Mouse (Mus musculus) monocyte, adult 5-6 weeks (primary cell): ENCODE results near the gene Tada2a. TPM values are rescaled to one million over a fixed set of nuclear protein-coding genes. Genes with fewer than 3 reads are reported as not detected.

ENCODE experiments used
- ATAC-seq: fragments of 153-309, 156-312 bp; replicated peaks from 2 replicates; pipeline ENCODE4 v1.8.0; 2017; ENCODE audit warnings: mild to moderate bottlenecking; ENCODE audit not compliant: low TSS enrichment, insufficient number of reproducible peaks, severe bottlenecking, poor library complexity, low FRiP score
- total RNA-seq: library from RNA; stranded (forward); fragments of 200-1000, 200-491, 200-594 nt; gene quantifications from 3 replicates; pipeline ENCODE4 v1.2.3, GENCODE M21; 2017

Gene Tada2a
- total RNA-seq, 1 experiment from 2014 or later = 7.2 TPM

DNA sequence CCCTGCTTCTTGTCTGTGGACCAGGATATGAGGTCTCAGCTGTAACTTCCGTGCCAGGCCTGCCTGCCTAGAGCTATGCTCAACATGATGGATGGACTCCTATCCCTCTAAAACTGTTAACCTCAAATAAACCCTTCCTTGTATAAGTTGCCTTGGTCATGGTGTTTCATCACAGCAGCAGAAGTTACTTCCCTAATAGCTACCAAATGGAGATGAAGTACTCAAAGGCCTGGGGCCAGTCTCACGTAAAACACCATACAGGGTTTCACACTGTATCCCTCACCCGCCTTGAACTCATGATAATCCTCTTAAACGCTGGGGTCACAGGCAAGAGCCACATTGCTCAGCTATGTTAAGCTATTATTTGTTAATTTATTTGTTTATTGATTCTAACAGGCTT lies 12.0 kb downstream of the Tada2a start:
- no peak for ATAC-seq

DNA sequence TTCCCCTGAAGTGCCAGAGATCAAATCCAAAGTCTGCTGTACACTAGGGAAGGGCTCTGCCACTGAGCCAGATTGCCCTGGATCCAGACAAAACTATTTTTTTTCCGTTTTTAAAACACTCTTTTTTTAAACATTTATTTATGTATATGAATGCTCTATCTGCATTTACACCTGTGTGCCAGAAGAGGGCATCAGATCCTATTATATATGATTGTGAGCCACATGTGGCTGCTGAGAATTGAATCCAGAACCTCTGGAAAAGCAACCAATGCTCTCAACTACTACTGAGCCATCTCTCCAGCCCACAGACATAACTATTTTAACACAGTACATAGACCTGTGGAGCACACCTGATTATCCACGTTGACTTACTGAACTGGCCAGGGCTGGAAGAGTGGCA lies 13.2 kb downstream of the Tada2a start:
- ATAC-seq = no peak

DNA sequence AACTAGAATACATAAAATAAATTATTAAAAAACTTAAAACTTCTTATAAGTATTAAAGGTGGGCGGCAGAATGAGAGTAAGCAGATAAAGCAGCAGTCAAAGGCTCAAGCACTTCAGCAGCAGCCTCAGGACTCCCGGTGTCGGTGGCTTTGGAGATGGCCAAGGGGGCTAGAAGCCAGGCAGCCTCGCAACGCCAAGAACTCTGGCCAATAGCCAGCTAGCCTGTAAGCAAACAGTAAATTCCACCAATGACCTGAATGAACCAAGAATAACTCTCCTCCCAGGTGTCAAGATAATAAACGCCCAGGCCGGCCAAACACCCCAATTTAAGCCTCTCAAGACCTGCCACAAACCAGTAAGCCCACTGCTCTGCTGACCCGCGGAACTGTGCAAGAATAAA lies 13.8 kb downstream of the Tada2a start:
- ATAC-seq = no peak

DNA sequence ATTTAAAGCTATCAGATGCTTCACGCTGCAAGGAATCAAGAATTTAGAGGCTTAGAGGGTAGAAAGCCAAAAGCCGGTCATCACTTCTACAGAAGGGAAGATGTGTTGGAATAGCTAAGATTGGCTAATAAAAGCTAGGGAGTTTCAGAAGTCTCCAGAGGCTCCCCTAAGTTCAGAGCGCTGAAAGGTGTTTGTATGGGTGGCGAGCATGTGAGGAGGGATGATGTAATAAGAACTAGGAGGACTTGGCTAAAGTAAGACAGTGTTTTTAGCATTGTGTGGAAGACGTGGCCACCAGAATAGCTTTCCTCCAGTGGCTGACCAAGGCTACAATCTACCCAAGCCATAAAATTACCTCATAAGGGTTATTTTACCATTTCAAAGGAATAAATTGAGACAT lies 15.8 kb downstream of the Tada2a start:
- ATAC-seq = no peak

DNA sequence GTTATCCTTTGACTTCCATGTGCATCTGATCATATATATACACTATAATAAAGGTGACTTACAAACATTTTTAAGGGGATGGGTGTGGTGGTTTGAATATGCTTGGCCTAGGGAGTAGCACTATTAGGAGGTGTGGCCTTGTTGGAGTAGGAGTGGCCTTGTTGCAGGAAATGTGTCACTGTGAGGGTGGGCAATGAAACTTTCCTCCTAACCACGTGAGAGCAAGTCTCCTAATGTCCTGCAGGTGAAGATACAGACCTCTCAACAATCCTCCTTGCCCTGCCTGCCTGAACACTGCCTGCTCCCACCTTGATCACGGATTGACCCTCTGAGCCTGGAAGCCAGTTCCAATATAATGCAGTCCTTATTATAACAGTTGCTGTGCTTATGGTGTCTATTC lies 22.3 kb downstream of the Tada2a start:
- ATAC-seq = no peak

DNA sequence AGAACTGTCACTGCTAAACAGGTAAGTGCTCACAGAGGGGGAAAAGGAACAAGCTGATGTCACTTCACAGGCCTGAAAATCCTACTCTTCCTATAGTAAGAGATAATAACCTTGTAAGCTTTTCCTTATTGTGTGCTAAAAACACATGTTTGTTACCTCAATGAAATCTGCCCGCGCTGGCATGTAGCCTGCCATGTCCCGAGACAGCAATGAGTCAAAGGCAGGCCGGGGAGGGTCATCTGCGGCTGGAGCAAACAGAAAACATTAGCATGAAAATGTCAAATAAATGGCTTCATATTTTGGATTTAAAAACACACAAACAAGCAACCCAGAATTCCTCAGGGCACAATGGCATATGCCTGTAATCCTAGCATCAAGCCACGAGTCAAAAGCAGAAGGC lies 25.4 kb downstream of the Tada2a start:
- ATAC-seq = no peak

DNA sequence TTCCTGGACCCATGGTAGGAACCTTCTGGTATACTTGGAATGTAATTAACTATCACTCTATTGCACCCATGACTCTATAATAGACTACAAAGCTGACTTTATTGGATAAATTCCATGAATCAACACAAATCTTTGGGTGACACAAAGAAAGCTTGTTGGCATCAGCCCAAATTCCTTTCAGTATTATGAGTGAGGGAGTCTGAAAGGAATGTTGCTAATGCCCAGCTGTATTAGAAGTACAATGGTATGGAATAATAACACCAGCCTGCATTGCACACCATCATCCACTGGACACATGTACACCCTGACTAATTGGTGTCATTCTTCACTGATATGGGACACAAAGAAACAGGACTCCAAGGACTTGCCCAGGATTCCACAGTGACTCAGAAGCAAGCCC lies 28.2 kb downstream of the Tada2a start:
- no peak for ATAC-seq

DNA sequence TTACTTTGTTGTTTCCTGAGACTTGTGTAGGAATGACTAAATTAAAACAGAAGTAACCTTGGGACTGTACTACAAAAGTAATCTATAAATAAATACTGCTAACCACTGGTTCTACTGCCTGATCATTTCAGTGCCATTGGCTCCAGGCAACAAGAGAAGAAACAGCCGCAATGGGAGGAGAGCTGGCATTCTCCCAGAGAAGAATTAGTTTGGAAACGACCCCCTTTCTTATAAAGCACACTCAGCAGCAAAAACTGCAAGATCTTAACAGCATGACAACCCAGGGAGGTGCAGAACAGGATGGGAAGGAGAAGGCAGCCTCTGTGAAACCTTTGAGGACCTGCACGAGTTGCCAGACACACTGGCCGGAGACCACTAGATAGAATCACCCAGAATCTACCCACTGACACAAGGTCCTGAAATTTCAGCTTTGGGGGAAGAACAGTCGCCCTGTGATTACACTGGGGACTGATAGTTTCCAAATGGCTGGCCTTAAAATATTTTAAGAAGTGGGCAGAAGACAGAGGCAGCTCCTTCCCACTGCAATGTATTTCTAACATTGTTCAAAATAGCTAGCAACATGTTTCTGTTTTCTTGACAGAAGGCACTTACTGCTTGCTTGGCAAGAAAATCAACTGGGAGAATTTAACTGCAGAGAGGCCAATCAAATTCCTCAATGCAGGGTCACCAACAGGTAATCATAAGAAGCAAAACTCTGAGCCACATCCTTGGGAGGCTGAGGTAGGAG lies 32.0 kb downstream of the Tada2a start:
- ATAC-seq = no peak

DNA sequence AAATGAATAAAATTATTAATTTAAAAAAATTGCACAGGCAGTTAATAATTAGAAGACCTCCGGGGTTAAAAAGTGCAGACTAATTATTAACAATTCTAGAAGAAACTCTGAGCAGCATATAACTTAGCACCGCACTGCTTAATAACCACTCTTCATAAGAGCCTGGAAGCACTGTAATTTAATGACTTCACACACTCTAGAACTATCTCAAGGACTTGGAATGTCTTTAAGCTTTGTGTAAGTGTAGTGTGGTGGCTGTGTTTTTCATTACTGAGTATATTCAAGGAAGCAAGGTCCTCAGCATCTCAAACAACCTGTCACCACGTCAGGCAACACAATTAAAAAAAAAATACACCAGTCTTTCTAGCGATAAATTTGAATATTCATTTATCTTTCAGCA lies 34.3 kb downstream of the Tada2a start:
- no peak for ATAC-seq

DNA sequence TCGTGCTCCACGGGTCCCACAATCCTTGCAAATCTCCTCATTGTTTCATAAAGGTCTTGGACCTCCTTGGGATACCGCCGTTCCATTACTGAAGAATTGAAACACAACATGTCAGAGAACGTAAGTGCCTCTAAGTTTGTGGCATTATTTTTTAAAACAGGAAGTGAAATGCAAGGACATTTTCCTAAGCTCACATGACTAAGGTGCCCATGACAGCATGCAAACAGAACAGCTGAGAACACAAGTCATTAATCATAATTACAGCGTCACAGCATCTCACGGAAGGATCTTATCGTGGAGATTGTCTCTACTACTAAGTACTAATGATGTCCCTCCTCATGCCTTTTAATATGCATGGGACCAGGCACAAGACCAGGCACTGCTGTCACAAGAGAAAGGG lies 38.8 kb downstream of the Tada2a start:
- no peak for ATAC-seq

DNA sequence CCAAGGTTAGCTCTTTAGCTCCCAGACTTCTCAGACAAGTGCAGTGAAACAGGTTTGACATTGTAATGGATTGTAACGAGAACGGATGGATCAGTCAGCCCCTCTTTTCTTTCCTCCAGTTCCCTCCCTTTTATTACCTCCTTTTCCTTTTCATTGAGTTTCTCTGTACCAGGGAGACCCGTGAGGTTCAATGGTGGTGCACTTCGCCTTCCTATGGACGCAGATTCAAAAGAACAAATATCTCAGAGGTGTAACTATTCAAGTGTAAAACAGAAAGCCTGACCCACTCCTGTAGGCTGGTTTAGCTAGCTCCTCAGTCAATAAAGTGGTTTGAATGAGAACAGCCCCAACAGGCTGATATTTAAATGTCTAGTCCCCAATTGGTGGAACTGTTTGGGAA lies 47.5 kb downstream of the Tada2a start:
- ATAC-seq = no peak

DNA sequence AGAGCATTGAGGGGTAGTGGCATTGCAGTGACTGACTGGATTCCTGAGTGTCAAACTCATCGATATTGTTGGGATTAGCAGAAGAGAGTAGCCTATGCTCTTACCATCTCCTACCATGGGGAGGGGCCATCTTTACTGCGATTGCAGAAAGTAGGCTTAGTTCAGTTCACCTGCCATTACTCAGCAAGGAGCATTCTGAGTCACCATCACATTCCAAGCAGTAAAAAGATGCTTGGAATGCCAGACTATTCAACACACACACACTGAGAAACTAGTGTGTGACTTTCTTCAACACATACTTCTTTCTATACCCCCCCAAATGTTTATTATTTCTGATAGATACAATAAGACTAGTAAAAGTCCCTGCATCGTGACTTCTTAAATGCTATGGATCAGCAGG lies 49.1 kb downstream of the Tada2a start:
- ATAC-seq = no peak

DNA sequence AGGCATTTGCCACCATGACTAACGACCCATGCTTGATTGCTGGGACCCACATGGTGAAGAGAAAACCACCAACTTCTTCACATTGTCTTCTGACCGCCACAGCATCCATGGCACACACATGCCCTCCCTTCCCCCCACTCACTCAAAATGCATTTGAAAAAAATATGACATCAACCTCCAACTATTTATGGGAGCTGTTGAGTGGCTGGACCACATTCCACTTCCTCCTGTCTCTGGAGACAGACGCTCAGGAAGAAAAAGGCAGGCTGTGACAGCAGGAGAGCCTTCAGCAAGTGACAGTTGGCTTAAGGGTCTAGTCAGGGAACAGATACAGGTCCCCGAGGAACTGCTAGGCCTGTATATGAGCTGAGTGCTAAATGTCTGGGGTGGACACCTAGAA lies 49.5 kb downstream of the Tada2a start:
- no peak for ATAC-seq

DNA sequence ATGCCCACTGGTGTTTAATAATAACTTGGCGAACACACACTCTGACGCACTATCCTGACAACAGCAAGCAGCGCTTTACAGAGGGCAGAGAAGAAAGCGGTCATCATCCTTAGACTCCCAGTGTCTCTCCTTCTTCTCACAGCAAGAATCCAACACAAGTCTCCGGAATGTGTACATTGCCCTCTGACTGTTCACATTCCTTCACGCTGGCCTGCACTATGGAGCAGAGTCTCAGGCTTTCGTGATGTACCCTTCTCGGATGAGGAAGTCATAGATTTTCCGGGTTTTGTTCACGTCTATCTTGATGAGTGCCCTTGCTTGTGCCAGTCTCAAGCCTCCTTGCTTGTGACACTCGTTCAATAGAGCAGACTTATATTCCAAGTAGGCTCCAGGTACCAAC lies 50.0 kb downstream of the Tada2a start:
- no peak for ATAC-seq

DNA sequence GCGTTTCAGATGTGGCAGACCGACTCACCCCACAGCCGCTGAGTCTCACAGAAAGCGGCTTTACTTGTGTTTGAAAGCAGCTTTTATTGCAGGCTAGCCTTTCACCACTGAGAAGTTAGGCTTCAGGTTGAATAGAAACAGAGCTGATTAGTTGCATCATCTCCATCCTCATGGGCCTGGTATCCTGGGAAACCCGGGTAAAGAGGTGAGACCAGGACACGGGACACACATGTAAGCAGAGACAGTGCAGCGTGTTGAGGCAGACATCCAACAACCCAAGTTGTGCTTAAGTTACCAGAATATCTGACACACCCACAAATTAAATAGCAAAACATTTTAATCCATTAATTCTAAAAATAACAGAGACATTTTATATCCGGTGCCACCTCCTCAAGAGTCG lies 50.8 kb downstream of the Tada2a start:
- no peak for ATAC-seq

DNA sequence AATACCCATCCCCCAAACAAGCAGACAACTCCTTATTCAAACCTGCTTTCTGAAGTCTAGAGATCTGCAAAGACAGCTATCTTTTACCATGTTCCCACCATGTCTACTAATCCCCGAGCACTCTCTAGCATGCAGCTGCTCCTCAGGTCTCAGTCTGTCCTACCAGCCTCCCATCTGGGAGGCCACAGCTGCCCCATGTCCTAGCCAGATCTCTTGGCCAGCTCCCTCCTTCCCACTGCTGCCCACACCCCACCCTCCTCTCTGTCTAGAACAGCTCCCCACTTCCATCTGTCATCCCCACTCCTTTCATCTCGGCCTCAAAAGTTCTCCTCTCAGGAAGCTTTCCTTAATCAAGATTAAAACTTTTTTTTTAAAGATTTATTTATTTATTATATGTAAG lies 52.4 kb downstream of the Tada2a start:
- no peak for ATAC-seq

DNA sequence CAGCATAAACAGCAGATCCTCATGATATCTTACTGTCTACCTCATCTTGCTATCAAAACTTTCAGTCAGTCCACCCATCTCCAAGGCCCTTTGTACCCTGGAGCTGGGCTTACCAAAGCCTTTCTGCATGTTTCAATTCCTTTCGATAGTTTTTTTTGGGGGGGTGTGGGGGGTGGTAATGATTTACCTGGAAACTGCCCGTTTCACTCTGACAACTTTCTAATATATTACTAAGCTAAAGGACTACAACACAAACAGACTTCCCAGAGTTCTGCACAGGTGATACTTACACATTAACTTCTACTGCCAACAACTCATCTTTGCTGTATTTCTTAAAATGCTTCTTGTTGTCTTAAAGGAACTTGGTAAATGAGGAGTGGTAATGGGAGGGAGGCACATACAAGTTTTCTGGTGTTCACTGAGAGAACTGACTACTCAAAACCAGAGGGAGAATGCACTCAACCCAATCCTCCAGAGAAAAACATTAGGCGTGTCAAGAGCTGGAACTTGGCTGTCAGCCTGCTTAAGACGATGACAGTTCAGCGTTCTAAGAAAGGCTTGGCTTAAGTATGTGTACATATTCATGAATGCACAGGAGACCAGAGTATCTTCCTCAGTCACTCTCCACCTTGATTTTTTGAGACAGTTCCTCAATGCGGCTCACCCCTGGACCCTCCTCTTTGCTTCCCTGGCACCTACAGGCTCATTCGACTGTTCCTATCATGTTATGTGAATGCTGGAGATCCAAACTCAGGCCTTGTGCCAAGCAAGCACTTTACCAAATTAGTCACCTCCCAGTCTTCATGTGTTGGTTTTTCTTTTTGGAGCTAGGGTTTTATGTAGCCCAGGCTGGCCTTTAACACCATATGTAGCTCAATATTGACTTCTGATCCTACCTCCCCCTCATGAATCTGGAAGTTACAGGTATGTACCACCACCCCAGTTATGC lies 55.3 kb downstream of the Tada2a start:
- no peak for ATAC-seq

DNA sequence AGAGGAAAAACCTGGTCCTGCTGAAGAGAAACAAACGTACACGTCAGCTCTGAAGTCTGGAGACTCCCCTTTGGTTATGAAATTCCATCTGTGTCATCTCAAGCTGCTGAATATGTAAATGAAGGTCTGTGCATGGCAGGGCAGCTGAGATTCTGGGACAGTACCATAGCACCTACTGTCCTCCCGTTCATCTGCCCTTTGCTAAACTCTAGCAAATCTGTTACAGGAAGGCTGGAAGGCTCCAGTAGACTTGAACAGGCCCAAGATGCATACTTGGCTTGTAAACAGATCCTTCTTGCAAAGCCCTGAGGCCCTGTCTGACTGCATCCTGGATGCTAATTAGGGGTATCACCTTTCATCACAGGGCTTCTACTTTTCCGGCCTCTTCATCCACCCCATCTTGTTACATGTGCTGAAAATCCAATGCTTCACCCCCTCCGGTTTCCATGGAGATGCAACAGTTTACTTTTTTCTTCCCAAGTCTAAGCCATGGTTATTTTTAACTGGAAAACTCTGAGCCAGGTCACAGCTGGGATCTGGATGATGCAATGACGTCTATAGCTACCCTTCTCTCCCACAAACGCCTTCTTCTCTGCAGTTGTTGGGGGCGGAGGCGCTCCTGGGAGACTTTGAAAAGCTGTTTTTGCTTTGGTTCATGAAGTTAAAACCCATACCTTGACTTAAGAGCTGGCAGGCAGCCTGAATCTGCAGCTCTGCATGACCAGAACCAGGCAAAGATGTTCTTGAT lies 56.3 kb downstream of the Tada2a start:
- no peak for ATAC-seq

DNA sequence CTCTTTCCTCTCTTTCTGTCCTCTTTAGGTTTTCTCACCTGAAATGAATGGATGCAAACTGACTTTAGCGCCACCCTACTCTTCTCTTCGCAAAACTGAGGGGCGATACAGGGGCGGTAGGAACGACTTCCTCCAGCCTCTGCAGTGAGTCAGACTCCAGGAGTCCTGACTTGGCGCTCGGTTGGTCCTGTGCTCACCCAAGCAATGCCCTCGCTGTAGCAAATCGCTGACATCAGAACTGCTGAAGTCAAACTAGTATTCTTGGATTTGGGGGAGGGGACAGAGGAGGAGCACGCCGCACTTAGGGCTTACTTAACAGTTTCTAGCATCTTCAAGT lies 60.4 kb downstream of the Tada2a start, which contains the start of gene Dusp14:
Gene Dusp14 (minus strand): TSS at position 228 of the 337 bp plus-strand sequence.
- no peak; the same call in 1 of the 2 replicates for ATAC-seq
